Mouse (Mus musculus) CH12.LX (cell line): ENCODE data around the gene Selenoi. TPM values are rescaled to one million over a fixed set of nuclear protein-coding genes. Genes with fewer than 3 reads are reported as not detected.

Experiments
- DNase-seq: peaks from one replicate; pipeline ENCODE4 v3.0.0-alpha.2; 2013; ENCODE audit errors: extremely low read depth
- H3K27ac ChIP-seq: 2 replicates; pipeline ENCODE4 v1.5.1; 2012; ENCODE audit warnings: low read depth, mild to moderate bottlenecking, control low read depth, moderate library complexity; ENCODE audit not compliant: insufficient read depth
- H3K27me3 ChIP-seq: replicated peaks from 2 replicates; pipeline ENCODE3; 2012; ENCODE audit warnings: inconsistent platforms
- H3K36me3 ChIP-seq, 2 experiments: replicated peaks in 1 of 2; 2 replicates each; pipeline versions ENCODE3 to v1.6.1; 2012; ENCODE audit warnings: inconsistent platforms in 1 of 2, low read length in 1 of 2, mild to moderate bottlenecking in 1 of 2, mixed read lengths in 1 of 2, moderate library complexity in 1 of 2; ENCODE audit not compliant: control insufficient read depth in 1 of 2, insufficient read depth in 1 of 2
- H3K4me1 ChIP-seq, 2 experiments: 2 replicates each; pipeline ENCODE4 v1.6.1; 2012; ENCODE audit warnings: inconsistent platforms in 1 of 2, moderate library complexity in 1 of 2; ENCODE audit not compliant: insufficient read depth in 2 of 2, control insufficient read depth in 1 of 2
- H3K4me2 ChIP-seq: 2 replicates; pipeline ENCODE4 v1.6.1; 2012; ENCODE audit warnings: low read depth, mild to moderate bottlenecking, control low read depth; ENCODE audit not compliant: poor library complexity, insufficient read depth, severe bottlenecking
- H3K4me3 ChIP-seq, 3 experiments: fragments of 150-350 bp in 1 of 3; sonication (generic) in 1 of 3; replicated peaks in 1 of 3; 2 replicates each; pipeline versions ENCODE3 to v1.5.1; 2011 to 2012; ENCODE audit warnings: low read depth in 2 of 3, low read length in 2 of 3, mild to moderate bottlenecking in 2 of 3, moderate library complexity in 2 of 3, control low read depth in 1 of 3, improper control_type of control experiment in 1 of 3, inconsistent platforms in 1 of 3, mixed read lengths in 1 of 3; ENCODE audit not compliant: poor library complexity in 1 of 3
- H3K79me2 ChIP-seq: replicated peaks from 2 replicates; pipeline ENCODE4 v1.6.1; 2012; ENCODE audit warnings: mild to moderate bottlenecking, moderate library complexity; ENCODE audit not compliant: control insufficient read depth, poor library complexity, insufficient read depth, severe bottlenecking; ENCODE audit errors: extremely low read depth
- H3K9ac ChIP-seq: 2 replicates; pipeline ENCODE4 v1.6.1; 2012; ENCODE audit warnings: low read depth, mild to moderate bottlenecking, control low read depth, moderate library complexity; ENCODE audit not compliant: insufficient read depth
- H3K9me3 ChIP-seq: replicated peaks from 2 replicates; pipeline ENCODE3; 2012; ENCODE audit warnings: low read length, inconsistent platforms, mixed read lengths
- CHD1 ChIP-seq: IDR thresholded peaks from 2 replicates; pipeline ENCODE4 v1.6.1; 2012; ENCODE audit warnings: low read depth, low read length, improper control_type of control experiment, inconsistent platforms
- CHD2 ChIP-seq: IDR thresholded peaks from 2 replicates; pipeline ENCODE4 v1.6.1; 2011; ENCODE audit warnings: low read length, improper control_type of control experiment
- CTCF ChIP-seq, 2 experiments: IDR thresholded peaks in 1 of 2; conservative IDR thresholded peaks in 1 of 2; 2 replicates each; pipeline ENCODE4 v1.5.1; 2011 to 2012; ENCODE audit warnings: low read depth in 2 of 2, low read length in 2 of 2, improper control_type of control experiment in 1 of 2, inconsistent platforms in 1 of 2, mild to moderate bottlenecking in 1 of 2, moderate library complexity in 1 of 2
- E2F4 ChIP-seq: IDR thresholded peaks from 2 replicates; pipeline ENCODE4 v1.6.1; 2011; ENCODE audit warnings: low read depth, low read length, improper control_type of control experiment; ENCODE audit not compliant: insufficient replicate concordance
- ETS1 ChIP-seq: conservative IDR thresholded peaks from 2 replicates; pipeline ENCODE4 v1.6.1; 2012; ENCODE audit warnings: low read depth, mild to moderate bottlenecking, inconsistent platforms, low read length, improper control_type of control experiment, moderate library complexity
- IRF4 ChIP-seq: IDR thresholded peaks from 2 replicates; pipeline ENCODE4 v1.6.1; 2014; ENCODE audit warnings: low read depth, mild to moderate bottlenecking, inconsistent platforms, low read length, improper control_type of control experiment
- JUN ChIP-seq: IDR thresholded peaks from 2 replicates; pipeline ENCODE4 v1.6.1; 2011; ENCODE audit warnings: low read depth, mild to moderate bottlenecking, low read length, improper control_type of control experiment, moderate library complexity; ENCODE audit not compliant: insufficient read depth
- JUND ChIP-seq: conservative IDR thresholded peaks from 2 replicates; pipeline ENCODE4 v1.6.1; 2011; ENCODE audit warnings: low read depth, low read length, improper control_type of control experiment
- MAFK ChIP-seq: IDR thresholded peaks from 2 replicates; pipeline ENCODE4 v1.6.1; 2011; ENCODE audit warnings: low read length, improper control_type of control experiment; ENCODE audit not compliant: insufficient replicate concordance
- MAX ChIP-seq: IDR thresholded peaks from 2 replicates; pipeline ENCODE4 v1.6.1; 2011; ENCODE audit warnings: low read length, improper control_type of control experiment
- MAZ ChIP-seq: IDR thresholded peaks from 2 replicates; pipeline ENCODE4 v1.6.1; 2012; ENCODE audit warnings: low read depth, mild to moderate bottlenecking, inconsistent platforms, low read length, improper control_type of control experiment, moderate library complexity
- MEF2A ChIP-seq: IDR thresholded peaks from 2 replicates; pipeline ENCODE4 v1.6.1; 2014; ENCODE audit warnings: low read depth, mild to moderate bottlenecking, inconsistent platforms, low read length, improper control_type of control experiment, borderline replicate concordance
- NELFE ChIP-seq: IDR thresholded peaks from 2 replicates; pipeline ENCODE4 v1.6.1; 2011; ENCODE audit warnings: low read depth, low read length, improper control_type of control experiment
- PAX5 ChIP-seq: IDR thresholded peaks from 2 replicates; pipeline ENCODE4 v1.6.1; 2012; ENCODE audit warnings: low read length, inconsistent platforms, mixed read lengths
- POLR2A ChIP-seq: IDR thresholded peaks from 2 replicates; pipeline ENCODE4 v1.6.1; 2011; ENCODE audit warnings: low read depth, mild to moderate bottlenecking, improper control_type of control experiment, low read length
- POLR2AphosphoS2 ChIP-seq: IDR thresholded peaks from 2 replicates; pipeline ENCODE4 v1.6.1; 2011; ENCODE audit warnings: low read depth, low read length, improper control_type of control experiment
- RCOR1 ChIP-seq: conservative IDR thresholded peaks from 2 replicates; pipeline ENCODE4 v1.6.1; 2012; ENCODE audit warnings: low read depth, mild to moderate bottlenecking, inconsistent platforms, low read length, improper control_type of control experiment
- SIN3A ChIP-seq: IDR thresholded peaks from 2 replicates; pipeline ENCODE4 v1.6.1; 2012; ENCODE audit warnings: low read length, improper control_type of control experiment, inconsistent platforms
- TBP ChIP-seq: conservative IDR thresholded peaks from 2 replicates; pipeline ENCODE4 v1.6.1; 2011; ENCODE audit warnings: low read depth, low read length, improper control_type of control experiment
- TCF12 ChIP-seq: IDR thresholded peaks from 2 replicates; pipeline ENCODE4 v1.6.1; 2014; ENCODE audit warnings: low read depth, mild to moderate bottlenecking, inconsistent platforms, low read length, improper control_type of control experiment
- UBTF ChIP-seq: IDR thresholded peaks from 2 replicates; pipeline ENCODE4 v1.6.1; 2012; ENCODE audit warnings: low read depth, mild to moderate bottlenecking, inconsistent platforms, low read length, improper control_type of control experiment, moderate library complexity
- USF1 ChIP-seq: IDR thresholded peaks from 2 replicates; pipeline ENCODE4 v1.6.1; 2014; ENCODE audit warnings: low read depth, mild to moderate bottlenecking, inconsistent platforms, low read length, improper control_type of control experiment
- ZKSCAN1 ChIP-seq: IDR thresholded peaks from 2 replicates; pipeline ENCODE4 v1.6.1; 2012; ENCODE audit warnings: low read depth, inconsistent platforms, low read length, improper control_type of control experiment, borderline replicate concordance
- ZMIZ1 ChIP-seq: IDR thresholded peaks from 2 replicates; pipeline ENCODE4 v1.6.1; 2012; ENCODE audit warnings: low read depth, mild to moderate bottlenecking, inconsistent platforms, low read length, improper control_type of control experiment
- ZNF384 ChIP-seq: IDR thresholded peaks from 2 replicates; pipeline ENCODE4 v1.6.1; 2012; ENCODE audit warnings: low read depth, low read length, improper control_type of control experiment, inconsistent platforms
- dilution Hi-C: fragments of 300-500 bp; cut with MboI; formaldehyde crosslinking; loops from 2 replicates; pipeline ENCODE4 v1.14.3; 2020; ENCODE audit warnings: low sequenced_read_pairs; ENCODE audit not compliant: extremely low pct_unique_long_range_greater_than_20kb, extremely low pct_ligation_motif_present
- in situ Hi-C: fragments of 300-500 bp; cut with MboI; formaldehyde crosslinking; loops from 3 replicates; pipeline ENCODE4 v1.14.3; 2019; ENCODE audit warnings: low sequenced_read_pairs, low pct_ligation_motif_present, low pct_unique_long_range_greater_than_20kb, mixed read lengths
- polyA plus RNA-seq: library from polyadenylated mRNA; unstranded; fragments of >175 nt; gene quantifications from 2 replicates; pipeline ENCODE4 v1.2.1, GENCODE M21; 2012; ENCODE audit warnings: low read depth; ENCODE audit not compliant: insufficient read length
- total RNA-seq, 2 experiments: library from RNA; depleted of rRNA; stranded (reverse); fragments of 300-350 nt in 1 of 2; fragments of >200 nt in 1 of 2; gene quantifications; 2 replicates each; pipeline ENCODE4 v1.2.3; 2012 to 2014

Gene Selenoi
- total and polyA plus RNA-seq, 3 experiments, result 27.0 to 51.3 (median 36.1) TPM

DNA sequence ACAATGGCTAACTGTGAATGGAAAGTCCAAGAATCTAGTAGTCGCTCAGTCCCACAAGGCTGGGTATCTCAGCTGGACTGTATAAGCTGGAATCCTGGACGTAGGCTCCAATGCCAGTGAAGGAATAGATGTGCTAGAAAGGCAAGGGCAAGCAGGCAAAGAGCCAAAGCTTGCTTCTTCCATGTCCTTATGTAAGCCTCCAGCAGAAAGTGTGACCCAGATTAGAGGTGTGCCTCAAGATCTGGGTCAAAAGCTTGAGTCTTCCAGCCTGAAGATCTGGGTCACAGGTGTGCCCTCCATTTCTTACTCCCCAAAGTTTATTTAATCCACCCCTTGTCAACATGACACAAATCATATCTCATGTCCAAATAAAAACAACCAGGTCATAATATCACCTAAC lies 44.0 kb downstream of the Selenoi start:
- H3K27me3 ChIP-seq, result no peaks in the 10 kb centered on the region
- no peak overlapping the region for H3K4me3 ChIP-seq
- TF ChIP-seq ZKSCAN1 (no peak), ETS1 (no peak), POLR2AphosphoS2 (no peak), MAFK (no peak), MEF2A (no peak), SIN3A (no peak), POLR2A (no peak), TCF12 (no peak), CTCF (conservative IDR thresholded peaks at IDR 0.05 in 1 of 2, IDR thresholded peaks at IDR 0.05 in 1 of 2; ENCODE audit: low read depth in 2 of 2, low read length in 2 of 2) (no peak), UBTF (no peak), ZMIZ1 (no peak), CHD2 (no peak), TBP (no peak)
- no peaks in the 10 kb centered on the region for H3K9me3 ChIP-seq
- H3K36me3 ChIP-seq, result peaks cover 0 to 2% of the 10 kb centered on the region in 2 experiments
- no peak overlapping the region for H3K4me2 ChIP-seq
- no peak overlapping the region for H3K9ac ChIP-seq
- no peaks in the 10 kb centered on the region for H3K79me2 ChIP-seq
- H3K27ac ChIP-seq, result no peak overlapping the region
- no peak for DNase-seq
- in situ Hi-C loops (no loop called here), dilution Hi-C loops (no loop called here)
- peaks cover 5 to 7% of the 10 kb centered on the region in 2 experiments; a peak in 3 of 4 replicates for H3K4me1 ChIP-seq

DNA sequence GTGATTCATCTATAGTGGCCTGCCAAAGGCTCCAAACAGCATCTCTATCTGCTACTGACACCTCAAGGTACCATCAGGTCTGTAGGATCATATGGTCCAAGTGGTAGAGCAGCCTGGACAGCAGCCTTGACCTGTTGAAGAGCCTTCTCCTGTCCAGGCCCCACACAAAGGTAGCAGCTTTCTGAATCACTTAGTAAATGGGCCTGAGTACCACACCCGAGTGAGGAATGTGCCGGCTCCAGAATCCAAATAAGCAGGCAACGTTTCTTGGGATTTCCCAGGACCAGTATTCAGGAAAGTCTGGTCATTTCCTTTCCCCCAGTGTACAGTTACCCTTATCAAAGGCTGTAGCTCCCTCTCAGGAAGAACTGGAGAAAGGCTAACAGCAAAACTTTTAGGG lies 46.6 kb downstream of the Selenoi start:
- Histone ChIP-seq H3K4me3 (no peak overlapping the region), H3K4me1 (no peaks in the 10 kb centered on the region), H3K27ac (no peak overlapping the region), H3K27me3 (no peaks in the 10 kb centered on the region), H3K79me2 (no peaks in the 10 kb centered on the region), H3K9me3 (no peaks in the 10 kb centered on the region), H3K4me2 (no peak overlapping the region), H3K36me3 (no peaks in the 10 kb centered on the region), H3K9ac (no peak overlapping the region)
- TF ChIP-seq PAX5, result no peak
- TF ChIP-seq MAZ, result no peak
- in situ Hi-C loops, result no loop called here
- DNase-seq, result no peak
- dilution Hi-C loops, result no loop called here

DNA sequence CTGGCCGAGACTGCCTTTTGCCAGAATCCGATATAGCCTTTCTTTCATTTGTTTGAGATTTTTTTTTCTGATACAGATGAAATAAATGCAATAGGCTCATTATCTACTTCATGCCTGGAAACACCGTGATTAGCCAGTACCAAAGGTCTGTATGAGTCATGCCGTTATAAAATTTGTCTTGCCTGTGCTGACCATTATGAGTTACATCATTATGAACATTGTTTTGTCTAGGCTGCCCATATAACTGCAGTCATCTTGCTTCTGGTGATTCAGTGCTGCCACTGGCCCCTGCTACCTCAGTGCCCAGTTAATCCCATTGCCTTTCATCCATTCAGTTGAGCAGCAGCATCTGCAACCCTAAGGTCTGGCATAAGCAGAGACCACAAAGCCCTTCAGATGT lies 47.1 kb downstream of the Selenoi start:
- DNase-seq, result no peak
- no peaks in the 10 kb centered on the region for H3K27me3 ChIP-seq
- no peak overlapping the region for H3K4me2 ChIP-seq
- H3K36me3 ChIP-seq, result no peaks in the 10 kb centered on the region
- in situ Hi-C loops, result no loop called here
- no peaks in the 10 kb centered on the region for H3K4me1 ChIP-seq
- dilution Hi-C loops, result no loop called here
- TF ChIP-seq UBTF, result no peak
- TF ChIP-seq CTCF (conservative IDR thresholded peaks at IDR 0.05 in 1 of 2, IDR thresholded peaks at IDR 0.05 in 1 of 2; ENCODE audit: low read depth in 2 of 2, low read length in 2 of 2), result no peak
- TF ChIP-seq JUND, result no peak
- no peak for TF ChIP-seq POLR2AphosphoS2
- no peak for TF ChIP-seq E2F4
- no peak for TF ChIP-seq JUN
- TF ChIP-seq CHD1, result no peak
- TF ChIP-seq RCOR1, result no peak
- no peak for TF ChIP-seq PAX5
- no peak for TF ChIP-seq MAFK
- TF ChIP-seq USF1, result no peak
- no peak for TF ChIP-seq MAX
- TF ChIP-seq NELFE, result no peak
- TF ChIP-seq IRF4, result no peak
- no peak for TF ChIP-seq ETS1
- TF ChIP-seq ZNF384, result no peak
- TF ChIP-seq CHD2, result no peak
- TF ChIP-seq POLR2A, result no peak
- TF ChIP-seq, all 38 proteins: peak for 0
- no peaks in the 10 kb centered on the region for H3K79me2 ChIP-seq
- no peak overlapping the region for H3K9ac ChIP-seq
- H3K27ac ChIP-seq, result no peak overlapping the region
- H3K4me3 ChIP-seq, result no peak overlapping the region
- no peaks in the 10 kb centered on the region for H3K9me3 ChIP-seq
